Mouse (Mus musculus) lung, embryonic 16.5 days (tissue): ENCODE data around the gene Olfr279. TPM values are rescaled to one million over a fixed set of nuclear protein-coding genes. Genes with fewer than 3 reads are reported as not detected.

ENCODE experiments used
- ATAC-seq: fragments of 200-750 bp; cut with Nextera tagmentation; 2 replicates; pipeline ENCODE4 v1.8.0; 2017; ENCODE audit warnings: low read depth, mild to moderate bottlenecking, moderate library complexity
- H3K27ac ChIP-seq: fragments of 300-500 bp; sonication (generic); 2 replicates; pipeline ENCODE4 v1.5.1; 2014; ENCODE audit warnings: mild to moderate bottlenecking, control low read depth, low read length
- H3K27me3 ChIP-seq: fragments of 300-500 bp; sonication (generic); 2 replicates; pipeline ENCODE4 v1.6.1; 2014; ENCODE audit warnings: low read depth, low read length, mixed read lengths; ENCODE audit not compliant: control insufficient read depth, insufficient read depth
- H3K36me3 ChIP-seq: fragments of 300-500 bp; sonication (generic); 2 replicates; pipeline ENCODE4 v1.6.1; 2014; ENCODE audit warnings: low read length; ENCODE audit not compliant: control insufficient read depth, insufficient read depth
- H3K4me1 ChIP-seq: fragments of 300-500 bp; sonication (generic); replicated peaks from 2 replicates; pipeline ENCODE4 v1.6.1; 2014; ENCODE audit warnings: low read length, mixed read lengths; ENCODE audit not compliant: control insufficient read depth, insufficient read depth
- H3K4me2 ChIP-seq: fragments of 300-500 bp; sonication (generic); 2 replicates; pipeline ENCODE4 v1.6.1; 2014; ENCODE audit warnings: low read depth, low read length, control low read depth
- H3K4me3 ChIP-seq: fragments of 300-500 bp; sonication (generic); 2 replicates; pipeline ENCODE4 v1.5.1; 2014; ENCODE audit warnings: mild to moderate bottlenecking, low read length, control low read depth
- H3K9ac ChIP-seq: fragments of 300-500 bp; sonication (generic); 2 replicates; pipeline ENCODE4 v1.6.1; 2014; ENCODE audit warnings: low read length, control low read depth
- H3K9me3 ChIP-seq: fragments of 300-500 bp; sonication (generic); 2 replicates; pipeline ENCODE4 v1.6.1; 2016; ENCODE audit warnings: low read length; ENCODE audit not compliant: control insufficient read depth
- WGBS: fragments of 180-500 bp; shearing (Covaris S2); extraction: QIAGEN DNeasy Blood & Tissue Kit; methylation state at CpG from one replicate; pipeline ENCODE4 v1.1.7; 2014; 5-methylcytosine and 5-hydroxymethylcytosine counted together
- polyA plus RNA-seq: library from polyadenylated mRNA; unstranded; fragments of >200 nt; fragmentation: Nextera tagmentation; extraction: Ambion mirVana; gene quantifications from 2 replicates; pipeline ENCODE4 v1.2.1, GENCODE M21; 2015

Gene Olfr279
- polyA plus RNA-seq, 1 experiment from 2014 or later: not detected

GRCm38 (mm10) chr15:98479568-98480102 is 12.6 kb upstream of the Olfr279 start:
- no peaks in the 10 kb centered on the region for H3K36me3 ChIP-seq

GRCm38 (mm10) chr15:98482701-98483100 is 9.5 kb upstream of the Olfr279 start, which contains the start of gene Lalba:
Lalba (minus strand) TSS chr15:98482721.
- H3K4me3 ChIP-seq: no peak within 1 kb of the TSS
- no peaks in the 10 kb centered on the region for H3K36me3 ChIP-seq
- peak; percentile 60 for ATAC-seq
- peaks cover 4% of the 10 kb centered on the region; the same call in 1 of the 2 replicates for H3K4me1 ChIP-seq
- no peak within 1 kb of the TSS for H3K4me2 ChIP-seq
- H3K27ac ChIP-seq: peak within 1 kb of the TSS; percentile 45; the same call in 1 of the 2 replicates
- H3K9me3 ChIP-seq: no peaks in the 10 kb centered on the region
- H3K27me3 ChIP-seq: no peaks in the 10 kb centered on the region
- WGBS: 43% methylated on average over 3 of the region's 3 CpGs
- H3K9ac ChIP-seq: no peak within 1 kb of the TSS

More at GRCm38 (mm10) chr15:98479568-98480102, 12.6 kb upstream of the Olfr279 start:
- Histone ChIP-seq H3K4me1 (peaks cover 3% of the 10 kb centered on the region; the same call in 1 of the 2 replicates), H3K9me3 (no peaks in the 10 kb centered on the region), H3K9ac (no peak overlapping the region), H3K27me3 (no peaks in the 10 kb centered on the region), H3K4me2 (no peak overlapping the region), H3K4me3 (no peak overlapping the region), H3K27ac (no peak overlapping the region)
- WGBS: 78% methylated on average over 7 of the region's 7 CpGs
- ATAC-seq: no peak

DNA sequence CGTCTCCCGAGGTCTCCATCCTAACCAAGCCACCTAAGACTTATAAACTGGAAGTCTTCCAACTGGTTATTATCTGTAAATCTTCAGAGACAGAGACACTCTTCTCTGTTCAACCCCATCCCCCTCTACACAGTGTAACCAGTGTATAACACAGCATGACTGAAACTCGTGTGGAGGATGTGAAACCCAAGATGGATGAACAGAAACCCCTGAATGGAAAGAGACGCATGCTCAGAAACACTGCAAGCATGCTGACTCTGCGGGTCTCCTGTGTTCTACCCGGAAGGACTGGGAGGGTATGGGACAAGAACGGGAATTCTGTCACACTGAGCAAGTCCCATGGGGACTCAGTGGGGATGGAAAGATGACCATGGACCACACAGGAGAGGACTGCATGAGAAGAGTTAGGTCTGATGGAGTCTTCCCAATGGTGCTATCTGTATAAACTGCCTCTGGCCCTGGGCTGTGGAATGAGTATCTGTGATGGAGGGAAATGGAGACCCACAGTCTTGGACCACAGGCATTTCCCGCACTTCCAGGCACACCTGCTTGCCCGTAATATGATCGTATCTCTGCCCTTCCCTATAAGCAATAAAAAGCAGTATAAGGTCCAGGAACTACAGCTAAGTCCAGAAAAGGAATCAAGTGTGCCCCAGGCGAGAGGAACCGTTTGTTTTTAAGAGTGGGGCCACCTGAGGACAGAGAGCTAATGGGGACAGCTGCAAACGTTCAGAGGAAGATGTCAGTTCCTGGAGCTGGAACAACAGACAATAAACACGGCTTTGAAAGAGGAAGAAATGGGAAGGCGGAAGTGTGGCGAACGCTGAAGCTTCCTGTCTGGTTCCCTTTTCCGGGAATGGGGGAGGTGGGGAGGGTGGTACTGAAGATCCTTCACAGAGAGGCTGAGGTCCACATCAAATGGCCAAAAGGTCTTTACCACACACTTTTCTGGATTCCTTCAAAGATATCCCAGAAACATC is 8.0 kb upstream of the Olfr279 start:
- no peak for ATAC-seq

DNA sequence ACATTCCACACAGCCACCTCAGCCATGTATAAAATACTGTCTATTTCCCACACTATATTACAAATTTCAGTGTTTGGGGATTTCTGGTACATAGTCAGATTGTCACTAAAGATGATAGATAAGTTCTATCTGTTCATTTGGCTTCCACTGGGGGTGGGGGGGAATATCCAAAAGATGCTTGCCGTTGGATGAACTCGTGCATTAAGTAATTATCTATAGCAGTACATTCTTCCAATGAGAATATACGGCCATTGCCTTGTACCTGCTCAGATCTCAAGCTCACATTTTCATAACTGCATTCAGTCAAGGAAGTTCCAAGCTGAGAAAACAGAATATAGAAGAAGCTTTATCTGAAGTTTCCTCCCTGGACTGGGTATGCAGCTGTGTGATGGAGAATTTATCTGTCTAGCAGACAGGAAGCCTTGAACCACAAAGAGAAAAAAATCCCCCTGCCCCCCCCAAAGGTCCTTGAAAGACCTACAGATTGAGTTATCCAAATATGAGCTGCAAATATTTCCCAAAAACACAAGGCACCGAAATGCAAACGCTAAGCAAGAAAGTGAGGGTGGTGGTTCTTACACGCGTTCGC is 5.7 kb upstream of the Olfr279 start:
- no peaks in the 10 kb centered on the region for H3K36me3 ChIP-seq
- no peak overlapping the region for H3K27ac ChIP-seq
- H3K27me3 ChIP-seq: no peaks in the 10 kb centered on the region
- no peak overlapping the region for H3K4me2 ChIP-seq
- 90% methylated on average over 8 of the region's 8 CpGs for WGBS
- no peaks in the 10 kb centered on the region for H3K9me3 ChIP-seq
- H3K9ac ChIP-seq: no peak overlapping the region
- no peak for ATAC-seq
- peaks cover 4% of the 10 kb centered on the region; the same call in 1 of the 2 replicates for H3K4me1 ChIP-seq
- H3K4me3 ChIP-seq: no peak overlapping the region

More for the DNA sequence above, 8.0 kb upstream of the Olfr279 start:
- no peaks in the 10 kb centered on the region for H3K9me3 ChIP-seq
- no peaks in the 10 kb centered on the region for H3K36me3 ChIP-seq
- H3K4me3 ChIP-seq: no peak overlapping the region
- no peak overlapping the region for H3K4me2 ChIP-seq
- no peak overlapping the region for H3K9ac ChIP-seq
- 55% methylated on average over 18 of the region's 18 CpGs for WGBS
- H3K27me3 ChIP-seq: no peaks in the 10 kb centered on the region
- H3K4me1 ChIP-seq: peaks cover 4% of the 10 kb centered on the region; the same call in 1 of the 2 replicates
- H3K27ac ChIP-seq: peak overlapping the region; percentile 41

DNA sequence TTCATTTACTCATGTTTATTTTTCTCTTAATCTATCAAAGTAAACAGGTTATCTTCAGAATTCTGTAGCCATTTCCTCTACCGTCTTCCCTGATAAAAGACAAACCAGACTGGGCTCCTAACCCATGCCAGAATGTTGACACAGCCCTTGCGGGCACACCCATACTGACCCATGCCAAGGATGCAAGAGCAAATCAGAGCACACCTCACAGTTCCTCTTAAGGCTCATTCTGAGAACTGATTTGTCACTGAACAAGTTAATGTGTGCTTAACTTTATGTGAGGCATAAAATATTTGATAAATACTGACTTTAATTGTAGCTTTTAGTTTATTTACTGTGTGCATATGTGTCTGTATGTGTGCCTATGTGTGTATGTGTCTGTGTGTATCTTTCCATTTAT is 870 bp upstream of the Olfr279 start:
- Histone ChIP-seq H3K4me2 (no peak overlapping the region), H3K36me3 (no peaks in the 10 kb centered on the region), H3K4me1 (no peaks in the 10 kb centered on the region), H3K27ac (no peak overlapping the region), H3K27me3 (no peaks in the 10 kb centered on the region), H3K9me3 (no peaks in the 10 kb centered on the region), H3K9ac (no peak overlapping the region), H3K4me3 (no peak overlapping the region)
- WGBS: 28% methylated on average over 2 of the region's 2 CpGs
- no peak for ATAC-seq

DNA sequence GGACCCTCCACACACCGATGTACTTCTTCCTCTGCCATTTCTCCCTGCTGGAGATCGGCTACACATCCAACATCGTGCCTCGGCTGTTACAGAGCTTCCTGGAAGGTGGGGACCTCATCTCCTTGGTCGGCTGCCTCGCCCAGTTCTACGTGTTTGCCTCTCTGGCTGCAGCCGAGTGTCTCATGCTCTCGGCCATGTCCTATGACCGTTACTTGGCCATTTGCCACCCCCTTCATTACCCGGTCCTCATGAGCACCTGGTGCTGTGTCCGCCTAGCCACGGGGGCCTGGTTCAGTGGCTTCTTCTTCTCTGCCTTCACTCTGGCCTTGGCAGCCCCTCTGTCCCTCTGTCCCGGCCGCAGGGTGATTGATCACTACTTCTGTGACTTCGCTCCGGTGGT is 5.4 kb downstream of the Olfr279 start:
- Histone ChIP-seq H3K9ac (no peak overlapping the region), H3K36me3 (no peaks in the 10 kb centered on the region), H3K27ac (no peak overlapping the region), H3K27me3 (no peaks in the 10 kb centered on the region), H3K4me1 (no peaks in the 10 kb centered on the region), H3K9me3 (no peaks in the 10 kb centered on the region), H3K4me2 (no peak overlapping the region), H3K4me3 (no peak overlapping the region)
- ATAC-seq: no peak
- WGBS: 70% methylated on average over 17 of the region's 17 CpGs

- H3K27me3 ChIP-seq: no peaks in the 10 kb centered on the region
- H3K4me3 ChIP-seq: no peak overlapping the region
- H3K9me3 ChIP-seq: no peaks in the 10 kb centered on the region
- H3K36me3 ChIP-seq: no peaks in the 10 kb centered on the region
- H3K9ac ChIP-seq: no peak overlapping the region
- WGBS: 68% methylated on average over 3 of the region's 3 CpGs
- H3K4me2 ChIP-seq: no peak overlapping the region
- no peak overlapping the region for H3K27ac ChIP-seq
- no peak for ATAC-seq
- no peaks in the 10 kb centered on the region for H3K4me1 ChIP-seq
These were observed 11.1 kb downstream of the Olfr279 start for GRCm38 (mm10) chr15:98503317-98503716.

DNA sequence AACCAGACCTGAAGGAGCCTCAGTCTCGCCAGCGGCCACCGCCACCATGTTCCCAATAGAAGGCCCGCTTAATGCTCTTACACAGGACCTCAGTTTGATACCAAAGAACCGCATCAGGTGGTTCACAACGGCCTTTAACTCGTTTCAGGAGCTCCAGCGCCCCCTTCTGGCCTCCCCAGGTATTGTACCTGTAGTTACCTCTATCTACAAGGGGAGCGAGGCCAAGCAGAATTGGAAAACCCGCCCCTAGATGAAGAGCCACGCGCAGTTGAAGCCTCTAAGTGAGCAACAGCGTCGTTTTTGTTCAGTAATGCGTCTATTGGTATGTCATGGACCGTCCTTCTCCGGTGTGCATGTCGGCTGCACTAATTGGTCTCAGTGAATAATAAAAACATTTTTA is 12.3 kb downstream of the Olfr279 start:
- ATAC-seq: no peak
- no peak overlapping the region for H3K4me3 ChIP-seq
- no peak overlapping the region for H3K9ac ChIP-seq
- WGBS: 14% methylated on average over 18 of the region's 18 CpGs
- H3K27me3 ChIP-seq: no peaks in the 10 kb centered on the region
- H3K9me3 ChIP-seq: no peaks in the 10 kb centered on the region
- no peaks in the 10 kb centered on the region for H3K36me3 ChIP-seq
- no peak overlapping the region for H3K27ac ChIP-seq
- no peak overlapping the region for H3K4me2 ChIP-seq
- no peaks in the 10 kb centered on the region for H3K4me1 ChIP-seq
